Mouse (Mus musculus): Measurements from ENCODE around the gene Arl8a.

GRCm38 (mm10) chr1:135139906-135140305, 6.7 kb upstream of the Arl8a start:
- no peak for TF ChIP-seq CTCF (IDR thresholded peaks at IDR 0.05; ENCODE audit: low read depth, low read length)
- TF ChIP-seq TAL1 (conservative IDR thresholded peaks at IDR 0.05; ENCODE audit: low read depth, low read length): no peak
- TF ChIP-seq GATA1 (IDR thresholded peaks at IDR 0.05; ENCODE audit: borderline replicate concordance, low read length): no peak
- TF ChIP-seq POLR2AphosphoS5 (IDR thresholded peaks at IDR 0.05; ENCODE audit: insufficient replicate concordance, low read depth, low read length): no peak
